ENCODE assay signal across 9 mouse cellular contexts in the genomic region with DNA sequence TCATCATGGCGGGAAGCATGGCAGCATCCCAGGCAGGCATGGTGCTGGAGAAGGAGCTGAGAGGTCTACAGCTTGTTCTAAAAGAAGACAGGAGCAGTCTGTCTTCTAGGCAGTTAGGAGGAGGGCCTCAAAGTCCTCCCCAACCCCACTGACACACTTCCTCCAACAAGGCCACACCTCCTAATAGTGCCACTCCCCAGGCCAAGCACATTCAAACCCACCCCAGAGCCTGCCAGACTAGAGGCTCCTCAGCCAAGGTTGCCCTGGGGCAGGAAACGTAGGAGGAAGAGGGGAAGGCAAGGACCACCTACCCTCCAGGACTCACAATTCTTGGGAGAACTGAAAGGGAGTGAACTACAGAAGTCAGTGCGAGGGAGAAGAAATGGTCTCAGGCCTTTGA. TPM values are rescaled to one million over a fixed set of nuclear protein-coding genes. Genes with fewer than 3 reads are reported as not detected.
DNase-seq lines count a peak whose midpoint lies in the region; ATAC-seq and TF ChIP-seq lines count a peak whose summit lies in the region.
"Had no signal": no experiment of that assay in that cellular context is flagged by ENCODE, and none has a peak within 500 bp of the region (broad histone marks: within the 10 kb centered on the region; RNA-seq: fewer than 3 reads in every experiment).

A gene (minus strand): TSS at position 149 of the 400 bp plus-strand sequence.

- H3K4me2 ChIP-seq in intestine, postnatal 0 days (replicated peaks; ENCODE audit: low read depth): no peak within 1 kb of the TSS
- H3K4me2 ChIP-seq: heart, embryonic 12.5 days had no signal

- H3K27me3 ChIP-seq in thymus, adult 2 months (ENCODE audit: control insufficient read depth, insufficient read depth, low read length): no peaks in the 10 kb centered on the region
- no peaks in the 10 kb centered on the region for H3K27me3 ChIP-seq in intestine, postnatal 0 days (replicated peaks; ENCODE audit: control insufficient read depth, insufficient read depth, low read length)
- peaks cover 13% of the 10 kb centered on the region for H3K27me3 ChIP-seq in megakaryocyte, embryonic 14.5 days (replicated peaks)

- H3K4me1 ChIP-seq in thymus, adult 2 months (replicated peaks; ENCODE audit: control insufficient read depth, insufficient read depth, low read length): peaks cover 27% of the 10 kb centered on the region
- no peaks in the 10 kb centered on the region for H3K4me1 ChIP-seq in intestine, postnatal 0 days (replicated peaks; ENCODE audit: control insufficient read depth, insufficient read depth, low read length)
- peaks cover 46% of the 10 kb centered on the region for H3K4me1 ChIP-seq in megakaryocyte, embryonic 14.5 days

- WGBS in thymus, adult 2 months: 28% methylated on average over 3 of the region's 3 CpGs
- 67% methylated on average over 3 of the region's 3 CpGs for WGBS in intestine, postnatal 0 days

- peak within 1 kb of the TSS; percentile 29; the same call in 1 of the 2 replicates for H3K27ac ChIP-seq in thymus, adult 2 months (ENCODE audit: control insufficient read depth, insufficient read depth, low read length)
- no peak within 1 kb of the TSS for H3K27ac ChIP-seq in intestine, postnatal 0 days (ENCODE audit: low read depth, low read length)

- TF ChIP-seq CTCF in thymus, adult 2 months (IDR thresholded peaks at IDR 0.05; ENCODE audit: borderline replicate concordance, control insufficient read depth, extremely low read depth, insufficient read depth, low read length, poor library complexity): no peak
- TF ChIP-seq CTCF in intestine, postnatal 0 days (IDR thresholded peaks at IDR 0.05; ENCODE audit: low read depth): no peak

- TF ChIP-seq POLR2A in thymus, adult 2 months (IDR thresholded peaks at IDR 0.05; ENCODE audit: control insufficient read depth, extremely low read depth, insufficient read depth, low read length, poor library complexity): no peak

- DNase-seq in thymus, adult 2 months: no peak
- DNase-seq in thymus, postnatal 10 days (ENCODE audit: low spot score in 2 of 2): no peak
- no peak for DNase-seq in right cerebral cortex, postnatal 25 days
- no peak for DNase-seq in frontal cortex, postnatal 10 days (ENCODE audit: low spot score in 2 of 2)
- no peak for DNase-seq in gastrocnemius, adult 18-20 months (ENCODE audit: low spot score)
- DNase-seq: cerebellum, adult 2 months had no signal

- no peaks in the 10 kb centered on the region for H3K36me3 ChIP-seq in thymus, adult 2 months (ENCODE audit: control insufficient read depth, insufficient read depth, low read length)
- no peaks in the 10 kb centered on the region for H3K36me3 ChIP-seq in intestine, postnatal 0 days (ENCODE audit: control insufficient read depth, insufficient read depth)
- no peaks in the 10 kb centered on the region for H3K36me3 ChIP-seq in megakaryocyte, embryonic 14.5 days (replicated peaks; ENCODE audit: low read length)
- H3K36me3 ChIP-seq: heart, embryonic 12.5 days had no signal

- ATAC-seq in intestine, postnatal 0 days: peak; percentile 49; the same call in 1 of the 2 replicates

- no peaks in the 10 kb centered on the region for H3K9me3 ChIP-seq in intestine, postnatal 0 days (ENCODE audit: control insufficient read depth)
- no peaks in the 10 kb centered on the region for H3K9me3 ChIP-seq in megakaryocyte, embryonic 14.5 days
- H3K9me3 ChIP-seq: heart, embryonic 12.5 days had no signal

- H3K4me3 ChIP-seq in thymus, adult 2 months (ENCODE audit: control insufficient read depth, insufficient read depth, low read length): peak within 1 kb of the TSS; percentile 21
- H3K4me3 ChIP-seq in intestine, postnatal 0 days (ENCODE audit: low read depth, low read length): no peak within 1 kb of the TSS
- peak within 1 kb of the TSS; percentile 66 for H3K4me3 ChIP-seq in megakaryocyte, embryonic 14.5 days (replicated peaks)
- H3K4me3 ChIP-seq: heart, embryonic 12.5 days had no signal

- H3K9ac ChIP-seq in intestine, postnatal 0 days (ENCODE audit: low read depth, low read length): no peak within 1 kb of the TSS
- H3K9ac ChIP-seq: heart, embryonic 12.5 days had no signal

RNA-seq across cellular contexts. Expression of the gene that starts here (rescaled TPM):
- 10.4 and 11.4 TPM in 2 replicates for polyA plus RNA-seq in thymus, adult 2 months (2012; rRNA removed)
- polyA plus RNA-seq in intestine, postnatal 0 days (2015; fragmentation: Nextera tagmentation; extraction: Ambion mirVana): 0.40 TPM in 1 of 2 replicates, not detected in the other
- polyA plus RNA-seq in megakaryocyte, embryonic 14.5 days (2012; ENCODE audit: insufficient read depth, low replicate concordance): 1.9 TPM in 1 of 2 replicates, not detected in the other
- total RNA-seq in gastrocnemius, adult 18-20 months (2021): under 1 TPM in 1 of 2 experiments, not detected in 1; 0.38 TPM

Comparison
In these comparisons a context has a peak if more than half of its experiments do, and no peak if none do; other contexts are left out.
1. Peak in ATAC-seq in intestine, postnatal 0 days; RNA of the gene not detected or under 1 TPM.